Mouse (Mus musculus) kidney, adult 2 months (tissue): ENCODE measurements at regions not wholly inside any gene's neighbourhood (a gene's known extent, or its start where the extent isn't known, plus 50 kb on each side); places are given as distances from the start of the nearest gene placed in this dataset.

ENCODE experiments used
- DNase-seq: peaks from one replicate; pipeline ENCODE4 v3.0.0; 2021
- H3K27ac ChIP-seq: fragments of 200-500 bp; 2 replicates; pipeline ENCODE4 v1.5.1; 2012; ENCODE audit warnings: low read depth, low read length, control low read depth, inconsistent platforms; ENCODE audit not compliant: insufficient read depth
- H3K27me3 ChIP-seq: fragments of 200-500 bp; replicated peaks from 2 replicates; pipeline ENCODE4 v1.6.1; 2012; ENCODE audit warnings: mild to moderate bottlenecking, moderate library complexity, low read length, inconsistent platforms; ENCODE audit not compliant: control insufficient read depth, insufficient read depth
- H3K36me3 ChIP-seq: fragments of 200-500 bp; 2 replicates; pipeline ENCODE4 v1.6.1; 2012; ENCODE audit warnings: mild to moderate bottlenecking, moderate library complexity, low read length, inconsistent platforms; ENCODE audit not compliant: control insufficient read depth, insufficient read depth
- H3K4me1 ChIP-seq: fragments of 200-500 bp; 2 replicates; pipeline ENCODE4 v1.6.1; 2011; ENCODE audit warnings: low read length; ENCODE audit not compliant: control insufficient read depth, insufficient read depth
- H3K4me3 ChIP-seq: fragments of 200-500 bp; 2 replicates; pipeline ENCODE4 v1.5.1; 2011; ENCODE audit warnings: mild to moderate bottlenecking, low read depth, low read length, control low read depth; ENCODE audit not compliant: insufficient read depth
- CTCF ChIP-seq: fragments of 200-500 bp; conservative IDR thresholded peaks from 2 replicates; pipeline ENCODE4 v1.5.1; 2011; ENCODE audit warnings: low read depth, mild to moderate bottlenecking, control low read depth, low read length, moderate library complexity, mixed read lengths; ENCODE audit not compliant: insufficient read depth, insufficient read length
- POLR2A ChIP-seq: fragments of 200-500 bp; IDR thresholded peaks from one replicate; pipeline ENCODE4 v1.6.1; 2011; ENCODE audit warnings: low read depth, low read length, control low read depth
- WGBS: fragments of 180-500 bp; shearing (Covaris S2); methylation state at CpG from one replicate; pipeline ENCODE4 v1.1.7; 2018; 5-methylcytosine and 5-hydroxymethylcytosine counted together

DNA sequence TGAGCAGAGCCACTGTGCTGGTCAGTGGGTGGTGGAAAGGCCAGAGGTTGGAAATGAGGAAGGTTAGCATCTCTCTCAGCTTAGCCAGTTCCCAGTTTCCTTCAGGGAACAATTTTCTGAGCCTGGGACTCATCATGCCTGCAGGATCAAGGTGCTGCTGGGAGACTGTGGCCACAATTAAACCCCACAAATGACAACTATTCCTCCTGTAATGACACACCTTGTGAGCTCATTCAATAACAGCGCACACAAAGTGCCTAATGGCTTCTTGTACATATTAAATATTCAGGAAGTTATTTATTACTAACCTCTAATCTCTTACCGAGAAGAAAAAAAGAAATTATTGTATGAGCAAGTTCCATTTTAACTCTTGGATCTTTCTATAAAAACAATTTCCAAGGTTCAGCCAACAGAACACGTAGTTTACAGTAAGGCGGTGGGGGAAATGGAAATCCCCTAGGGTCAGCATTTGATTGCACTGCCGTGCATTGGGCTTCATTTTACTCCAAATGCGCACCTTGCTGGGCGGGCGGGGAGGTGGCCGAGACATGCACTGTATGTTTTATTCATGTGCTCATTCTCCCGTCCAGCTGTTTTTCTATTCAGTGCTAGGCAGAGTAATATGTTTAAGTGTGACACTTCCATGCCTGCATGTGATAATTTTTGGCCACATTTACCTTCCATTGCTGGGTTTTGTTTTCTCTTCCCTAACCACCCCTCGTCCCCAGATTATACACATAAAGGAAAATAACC lies 75.4 kb downstream of the Gm11983 start:
- DNase-seq, result peak; percentile 56
- Histone ChIP-seq H3K36me3 (no peaks in the 10 kb centered on the region), H3K27ac (peak overlapping the region; percentile 20; the same call in 1 of the 2 replicates), H3K4me3 (no peak overlapping the region), H3K27me3 (no peaks in the 10 kb centered on the region), H3K4me1 (no peaks in the 10 kb centered on the region)
- 40% methylated on average over 11 of the region's 11 CpGs for WGBS
- no peak for TF ChIP-seq CTCF
- no peak for TF ChIP-seq POLR2A

DNA sequence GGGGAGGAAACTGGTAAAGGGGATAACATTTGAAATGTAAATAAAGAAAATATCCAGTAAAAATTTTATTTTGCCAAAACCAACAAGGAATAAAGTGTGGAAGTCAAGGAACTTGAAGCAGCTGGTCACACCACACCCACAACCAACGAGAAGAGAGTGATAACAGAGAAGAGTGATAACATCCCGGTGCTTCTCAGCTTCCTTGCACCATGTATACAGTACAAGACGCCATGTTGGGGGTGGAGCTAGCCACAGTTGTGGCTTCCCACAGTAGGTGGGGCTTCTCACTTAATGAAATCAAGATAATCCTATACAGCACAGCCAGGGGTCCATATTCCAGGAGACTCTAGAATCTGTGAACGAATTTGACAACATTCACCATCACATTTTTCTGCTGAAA lies 77.9 kb downstream of the Gm11983 start:
- 86% methylated on average over 4 of the region's 4 CpGs for WGBS
- Histone ChIP-seq H3K4me3 (no peak overlapping the region), H3K4me1 (no peaks in the 10 kb centered on the region), H3K36me3 (no peaks in the 10 kb centered on the region), H3K27me3 (no peaks in the 10 kb centered on the region), H3K27ac (no peak overlapping the region)
- DNase-seq, result no peak
- TF ChIP-seq POLR2A (no peak), CTCF (no peak)

DNA sequence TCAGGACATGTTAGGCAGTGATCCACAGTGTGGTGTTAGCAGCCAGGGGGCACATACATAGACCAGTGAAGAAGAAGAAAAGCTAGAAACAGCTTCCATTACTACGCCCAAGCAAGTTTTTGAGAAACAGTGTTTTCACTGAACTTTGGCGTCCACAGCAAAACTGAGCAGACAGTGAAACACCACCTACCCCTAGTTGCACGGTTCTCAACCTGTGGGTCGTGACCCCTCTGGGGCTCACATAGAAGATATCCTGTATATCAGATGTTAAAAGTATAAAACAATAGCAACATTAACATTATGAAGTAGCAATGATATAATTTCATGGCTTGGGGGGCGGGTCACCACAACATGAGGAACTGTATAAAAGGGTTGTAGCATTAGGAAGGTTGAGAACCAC lies 81.1 kb downstream of the Ramp3 start:
- no peak for DNase-seq
- Histone ChIP-seq H3K27ac (no peak overlapping the region), H3K4me3 (no peak overlapping the region), H3K4me1 (no peaks in the 10 kb centered on the region), H3K36me3 (no peaks in the 10 kb centered on the region), H3K27me3 (no peaks in the 10 kb centered on the region)
- no peak for TF ChIP-seq CTCF
- no peak for TF ChIP-seq POLR2A
- WGBS, result 93% methylated on average over 5 of the region's 5 CpGs

DNA sequence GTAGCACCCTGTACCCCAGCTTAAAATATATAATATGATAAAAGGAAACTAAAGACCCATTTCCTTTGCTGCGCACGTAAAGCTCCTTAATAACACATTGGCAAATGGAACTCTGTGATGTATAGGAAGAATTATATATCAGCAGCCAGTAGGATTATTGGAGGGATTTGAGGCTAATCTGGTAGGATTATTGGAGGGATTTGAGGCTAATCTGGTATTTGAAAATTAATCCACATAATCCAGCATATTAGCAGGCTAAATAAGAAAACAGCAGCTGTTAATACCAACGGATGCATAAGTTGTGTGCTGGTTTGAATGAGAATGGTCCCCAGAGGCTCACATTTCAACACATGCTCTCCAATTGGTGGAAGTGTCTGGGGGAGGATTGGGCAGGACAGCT lies 80.3 kb downstream of the Ramp3 start:
- Histone ChIP-seq H3K4me1 (no peaks in the 10 kb centered on the region), H3K4me3 (no peak overlapping the region), H3K36me3 (no peaks in the 10 kb centered on the region), H3K27ac (no peak overlapping the region), H3K27me3 (no peaks in the 10 kb centered on the region)
- WGBS, result 92% methylated on average over 3 of the region's 3 CpGs
- TF ChIP-seq CTCF (no peak), POLR2A (no peak)
- DNase-seq, result no peak

DNA sequence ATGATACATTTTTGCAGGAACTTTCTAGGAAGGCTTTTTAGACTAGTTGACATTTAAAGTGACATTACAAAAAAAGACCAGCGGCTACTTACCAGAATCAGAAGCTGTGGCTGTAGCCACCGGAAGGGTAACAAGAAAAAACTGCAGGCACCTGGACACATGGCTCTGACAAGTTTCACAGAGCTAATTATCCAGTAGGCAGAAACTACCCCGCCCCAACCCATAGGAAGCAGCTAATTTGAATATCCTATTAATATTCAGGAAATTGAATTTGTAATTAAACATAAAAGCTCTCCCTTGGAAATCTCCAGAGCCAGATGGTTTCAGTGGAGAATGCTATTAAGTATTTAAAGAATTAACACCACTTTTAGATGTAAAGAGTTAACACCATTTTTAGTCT lies 79.8 kb downstream of the Ramp3 start:
- Histone ChIP-seq H3K4me3 (no peak overlapping the region), H3K27me3 (no peaks in the 10 kb centered on the region), H3K36me3 (no peaks in the 10 kb centered on the region), H3K27ac (no peak overlapping the region), H3K4me1 (no peaks in the 10 kb centered on the region)
- no peak for DNase-seq
- WGBS, result 91% methylated on average over 3 of the region's 3 CpGs
- TF ChIP-seq POLR2A (no peak), CTCF (no peak)

DNA sequence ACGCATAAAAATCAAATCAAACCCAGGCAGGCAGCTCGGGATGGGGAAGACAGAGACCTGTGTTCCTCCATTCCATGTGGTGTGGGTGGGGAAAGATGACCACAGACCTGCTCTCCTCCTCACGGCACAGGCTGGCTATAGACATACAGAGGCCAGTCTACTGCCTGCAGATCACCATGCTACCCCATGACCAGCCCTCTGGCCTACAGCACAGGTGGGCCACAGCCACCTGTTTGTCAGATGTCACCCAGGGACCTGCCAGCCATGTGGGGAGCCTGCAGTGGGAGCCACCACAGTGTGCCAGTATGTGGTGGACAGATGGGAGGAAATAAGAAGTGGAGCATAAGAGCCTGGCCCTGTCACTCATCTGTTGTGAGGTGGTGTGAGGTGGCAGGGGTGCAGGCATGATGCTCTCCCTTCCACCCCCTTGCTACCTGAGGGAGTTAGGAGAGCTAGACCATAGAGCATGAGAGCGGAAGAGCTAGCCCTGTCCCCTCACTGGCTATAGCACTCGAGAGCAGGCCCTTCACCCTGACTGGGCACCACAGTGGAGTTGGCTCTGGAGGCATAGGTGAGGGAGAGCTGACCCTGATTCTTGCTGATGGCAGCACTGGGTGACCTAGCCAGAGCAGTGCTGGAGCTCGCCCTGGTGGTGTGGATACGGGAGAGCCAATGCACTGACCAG lies 76.6 kb downstream of the Ramp3 start:
- Histone ChIP-seq H3K27ac (no peak overlapping the region), H3K27me3 (no peaks in the 10 kb centered on the region), H3K4me1 (no peaks in the 10 kb centered on the region), H3K4me3 (no peak overlapping the region), H3K36me3 (no peaks in the 10 kb centered on the region)
- WGBS, result 87% methylated on average over 7 of the region's 7 CpGs
- no peak for TF ChIP-seq POLR2A
- no peak for TF ChIP-seq CTCF
- DNase-seq, result no peak

DNA sequence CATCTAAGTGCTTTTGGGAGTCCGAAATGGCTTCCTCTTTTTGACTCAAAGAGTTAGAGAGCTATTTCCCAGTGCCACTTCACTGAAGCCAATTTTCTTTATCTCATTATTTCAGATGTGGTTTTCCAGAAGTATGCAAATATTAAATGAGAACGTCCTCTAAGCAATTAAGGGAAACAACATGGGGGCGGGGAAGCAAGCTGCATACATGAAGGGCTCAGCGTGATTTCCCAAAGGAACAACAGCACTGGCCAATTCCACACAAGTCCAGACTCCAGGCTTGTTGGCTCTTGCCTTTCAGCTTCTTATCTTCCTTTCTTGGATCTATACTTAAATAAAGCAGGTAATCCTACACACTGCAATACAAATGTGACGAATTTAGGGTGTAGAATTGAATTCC lies 73.2 kb downstream of the Ramp3 start:
- TF ChIP-seq POLR2A (no peak), CTCF (no peak)
- Histone ChIP-seq H3K36me3 (no peaks in the 10 kb centered on the region), H3K27me3 (no peaks in the 10 kb centered on the region), H3K4me3 (no peak overlapping the region), H3K4me1 (no peaks in the 10 kb centered on the region), H3K27ac (no peak overlapping the region)
- DNase-seq, result no peak
- 79% methylated on average over 5 of the region's 5 CpGs for WGBS
